Mouse (Mus musculus): Measurements from ENCODE around the gene Irf8. TPM values are rescaled to one million over a fixed set of nuclear protein-coding genes. Genes with fewer than 3 reads are reported as not detected.

Gene Irf8
- 4.0 and 4.7 TPM in 2 replicates for polyA plus RNA-seq (2016; fragmentation: Nextera tagmentation; extraction: Ambion mirVana)

DNA sequence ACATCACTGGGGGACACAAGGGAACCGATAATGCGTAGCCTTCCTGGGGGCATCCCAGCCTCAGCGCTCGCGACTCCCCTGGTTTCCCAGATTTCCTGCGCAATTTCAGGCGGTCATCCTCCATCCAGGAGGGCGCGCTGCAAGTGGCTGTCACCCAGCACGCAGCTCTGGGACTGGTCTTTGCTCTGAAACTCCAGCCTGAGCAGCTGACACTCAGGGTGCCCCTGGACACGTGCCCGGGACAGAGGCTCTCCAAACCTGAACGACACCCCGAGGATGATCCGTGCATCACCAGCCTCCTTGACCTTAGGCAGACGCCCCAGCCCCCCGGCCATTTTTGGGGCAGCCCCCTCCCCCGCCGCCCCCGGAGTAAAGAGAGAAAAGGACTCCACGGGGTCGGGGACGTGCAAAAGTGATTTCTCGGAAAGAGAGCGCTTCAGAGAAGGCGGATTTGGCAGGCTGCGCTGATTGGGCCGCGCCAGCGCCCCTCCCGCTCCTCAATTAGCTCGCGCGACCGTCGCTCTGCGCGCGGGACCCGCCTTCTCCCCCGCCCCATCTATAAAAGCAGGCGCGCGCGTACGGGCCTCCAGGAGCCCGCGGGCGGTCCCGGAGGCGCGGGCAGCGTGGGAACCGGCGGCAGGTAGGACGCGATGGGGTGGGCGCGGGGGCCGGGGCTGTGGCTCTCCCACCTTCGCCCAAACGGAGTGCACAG is at the start of gene Irf8:
Irf8 (plus strand) TSS at position 589 of the 712 bp plus-strand sequence.
- Histone ChIP-seq H3K9ac (replicated peaks) (peak within 1 kb of the TSS; percentile 51), H3K4me3 (peak within 1 kb of the TSS; percentile 51), H3K27ac (replicated peaks) (no peak within 1 kb of the TSS), H3K27me3 (peaks cover 70% of the 10 kb centered on the region), H3K36me3 (no peaks in the 10 kb centered on the region), H3K4me1 (peaks cover 15% of the 10 kb centered on the region), H3K9me3 (no peaks in the 10 kb centered on the region), H3K4me2 (replicated peaks) (peak within 1 kb of the TSS; percentile 95)
- peak; percentile 88 for ATAC-seq (ENCODE audit: low FRiP score, low read depth)
- under 1% methylated on average over 59 of the region's 62 CpGs for WGBS

DNA sequence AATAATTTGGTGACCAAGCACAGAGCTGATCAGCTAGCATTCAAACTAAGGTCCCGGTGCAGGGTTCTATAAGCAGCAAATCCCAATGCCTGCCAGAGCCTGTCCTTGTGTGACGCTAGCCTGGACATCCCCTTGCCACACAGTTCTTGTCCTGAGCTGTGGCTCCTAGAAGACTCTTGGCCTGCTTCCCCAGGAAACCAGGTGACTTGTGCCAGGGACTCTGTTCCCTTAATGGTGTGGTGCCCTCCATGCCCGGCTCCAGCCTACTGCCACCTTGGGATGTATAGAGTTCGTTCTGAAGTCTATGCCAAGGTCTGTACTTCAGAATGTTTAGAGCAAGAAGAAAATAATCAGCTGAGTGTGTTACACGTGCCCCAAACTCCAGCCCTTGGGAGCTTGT is 49.6 kb upstream of the Irf8 start:
- no peaks in the 10 kb centered on the region for H3K4me1 ChIP-seq
- WGBS, result 83% methylated on average over 5 of the region's 5 CpGs
- H3K27ac ChIP-seq (replicated peaks), result no peak overlapping the region
- H3K9ac ChIP-seq (replicated peaks), result no peak overlapping the region
- H3K4me3 ChIP-seq, result no peak overlapping the region
- no peaks in the 10 kb centered on the region for H3K9me3 ChIP-seq
- no peak for ATAC-seq (ENCODE audit: low FRiP score, low read depth)
- peaks cover 10% of the 10 kb centered on the region; the same call in 1 of the 2 replicates for H3K27me3 ChIP-seq
- no peak overlapping the region for H3K4me2 ChIP-seq (replicated peaks)
- no peaks in the 10 kb centered on the region for H3K36me3 ChIP-seq

DNA sequence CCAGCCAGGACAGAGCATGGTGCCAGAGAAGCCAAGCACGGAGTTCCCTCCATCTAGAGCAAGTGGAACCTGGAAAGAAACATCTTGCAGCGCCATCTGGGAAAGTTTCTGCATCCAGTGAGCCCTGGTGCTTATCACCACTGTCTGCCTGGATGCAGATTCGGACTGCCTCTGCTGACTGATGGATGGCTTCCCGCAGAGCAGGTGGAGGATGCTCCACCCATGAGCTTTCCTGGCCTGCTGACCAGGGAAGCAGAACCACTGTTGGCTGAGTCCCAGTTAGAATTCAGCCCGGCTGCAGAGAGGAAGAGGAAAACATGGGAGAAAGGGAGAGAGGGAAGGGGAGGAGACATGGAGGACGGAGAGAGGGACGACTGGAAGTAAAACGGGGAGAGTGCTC is 48.4 kb upstream of the Irf8 start:
- H3K4me3 ChIP-seq, result no peak overlapping the region
- H3K4me1 ChIP-seq, result no peaks in the 10 kb centered on the region
- H3K9me3 ChIP-seq, result no peaks in the 10 kb centered on the region
- peaks cover 9% of the 10 kb centered on the region; the same call in 1 of the 2 replicates for H3K27me3 ChIP-seq
- 79% methylated on average over 8 of the region's 8 CpGs for WGBS
- no peak overlapping the region for H3K9ac ChIP-seq (replicated peaks)
- H3K4me2 ChIP-seq (replicated peaks), result no peak overlapping the region
- H3K27ac ChIP-seq (replicated peaks), result no peak overlapping the region
- H3K36me3 ChIP-seq, result no peaks in the 10 kb centered on the region
- ATAC-seq (ENCODE audit: low FRiP score, low read depth), result no peak

GRCm38 (mm10) chr8:120688511-120688910 is 47.6 kb upstream of the Irf8 start:
- Histone ChIP-seq H3K27ac (replicated peaks) (no peak overlapping the region), H3K4me1 (no peaks in the 10 kb centered on the region), H3K4me3 (no peak overlapping the region), H3K36me3 (no peaks in the 10 kb centered on the region), H3K9me3 (no peaks in the 10 kb centered on the region), H3K4me2 (replicated peaks) (no peak overlapping the region), H3K27me3 (peaks cover 4% of the 10 kb centered on the region; the same call in 1 of the 2 replicates), H3K9ac (replicated peaks) (no peak overlapping the region)
- ATAC-seq (ENCODE audit: low FRiP score, low read depth), result no peak
- 83% methylated on average over 7 of the region's 7 CpGs for WGBS

DNA sequence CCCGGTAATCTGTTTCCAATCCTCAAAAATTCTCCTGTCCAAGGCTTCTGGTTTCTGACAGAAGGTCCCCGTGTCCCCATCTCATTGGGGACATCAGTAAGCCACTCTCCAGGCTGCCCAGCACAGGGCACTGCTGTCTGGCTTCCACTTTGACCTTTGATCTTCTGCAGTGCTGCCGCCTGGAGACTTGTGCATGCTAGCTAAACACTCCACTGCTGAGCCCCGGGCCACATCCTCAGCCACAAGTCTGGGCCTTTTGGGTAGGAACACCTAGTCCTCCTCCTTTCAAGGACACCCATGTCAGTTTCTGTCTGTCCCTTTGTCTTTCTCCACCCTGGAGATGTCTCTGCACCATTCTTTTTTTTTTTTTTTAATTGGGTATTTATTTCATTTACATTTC is 43.2 kb upstream of the Irf8 start:
- WGBS, result 72% methylated on average over 4 of the region's 4 CpGs
- no peak overlapping the region for H3K27ac ChIP-seq (replicated peaks)
- ATAC-seq (ENCODE audit: low FRiP score, low read depth), result no peak

DNA sequence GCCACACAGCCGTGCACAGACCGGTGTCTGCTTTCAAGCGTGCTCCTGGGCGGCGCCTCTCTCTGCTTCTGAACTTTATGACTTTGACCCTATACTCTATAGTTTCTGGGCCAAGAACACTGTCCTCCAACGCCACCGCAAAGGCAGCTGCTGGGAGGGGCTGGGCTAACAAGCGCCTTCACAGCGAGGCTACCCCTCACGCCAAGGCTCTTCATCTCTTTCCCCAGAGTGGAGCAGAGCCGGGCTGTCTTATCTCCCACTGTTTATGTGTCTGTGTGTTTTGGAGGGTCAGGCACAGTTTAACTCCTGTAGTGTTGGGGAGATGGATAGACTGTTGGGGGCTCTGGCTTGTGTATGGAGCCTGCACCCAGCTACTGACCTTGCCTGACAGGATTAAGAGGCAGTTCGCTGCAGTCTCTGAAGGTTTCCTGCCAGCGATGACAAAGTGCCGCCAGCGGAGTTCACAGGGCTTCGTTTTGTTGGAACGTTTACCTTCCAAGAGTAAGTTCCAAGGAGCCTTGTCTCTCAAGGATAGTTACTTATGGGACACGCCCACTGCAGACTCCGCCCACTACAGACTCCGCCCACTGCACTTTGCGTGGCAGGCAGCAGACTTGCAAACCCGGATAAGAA is 42.2 kb upstream of the Irf8 start:
- no peaks in the 10 kb centered on the region for H3K4me1 ChIP-seq
- H3K27ac ChIP-seq (replicated peaks), result no peak overlapping the region
- no peaks in the 10 kb centered on the region for H3K36me3 ChIP-seq
- no peak overlapping the region for H3K4me2 ChIP-seq (replicated peaks)
- WGBS, result 57% methylated on average over 22 of the region's 22 CpGs
- no peak overlapping the region for H3K4me3 ChIP-seq
- H3K9me3 ChIP-seq, result no peaks in the 10 kb centered on the region
- H3K27me3 ChIP-seq, result no peaks in the 10 kb centered on the region
- no peak overlapping the region for H3K9ac ChIP-seq (replicated peaks)
- no peak for ATAC-seq (ENCODE audit: low FRiP score, low read depth)

More for the DNA sequence above, 43.2 kb upstream of the Irf8 start:
- H3K9me3 ChIP-seq, result no peaks in the 10 kb centered on the region
- no peaks in the 10 kb centered on the region for H3K27me3 ChIP-seq
- H3K4me2 ChIP-seq (replicated peaks), result no peak overlapping the region
- no peaks in the 10 kb centered on the region for H3K4me1 ChIP-seq
- H3K9ac ChIP-seq (replicated peaks), result no peak overlapping the region
- H3K4me3 ChIP-seq, result no peak overlapping the region
- H3K36me3 ChIP-seq, result no peaks in the 10 kb centered on the region

DNA sequence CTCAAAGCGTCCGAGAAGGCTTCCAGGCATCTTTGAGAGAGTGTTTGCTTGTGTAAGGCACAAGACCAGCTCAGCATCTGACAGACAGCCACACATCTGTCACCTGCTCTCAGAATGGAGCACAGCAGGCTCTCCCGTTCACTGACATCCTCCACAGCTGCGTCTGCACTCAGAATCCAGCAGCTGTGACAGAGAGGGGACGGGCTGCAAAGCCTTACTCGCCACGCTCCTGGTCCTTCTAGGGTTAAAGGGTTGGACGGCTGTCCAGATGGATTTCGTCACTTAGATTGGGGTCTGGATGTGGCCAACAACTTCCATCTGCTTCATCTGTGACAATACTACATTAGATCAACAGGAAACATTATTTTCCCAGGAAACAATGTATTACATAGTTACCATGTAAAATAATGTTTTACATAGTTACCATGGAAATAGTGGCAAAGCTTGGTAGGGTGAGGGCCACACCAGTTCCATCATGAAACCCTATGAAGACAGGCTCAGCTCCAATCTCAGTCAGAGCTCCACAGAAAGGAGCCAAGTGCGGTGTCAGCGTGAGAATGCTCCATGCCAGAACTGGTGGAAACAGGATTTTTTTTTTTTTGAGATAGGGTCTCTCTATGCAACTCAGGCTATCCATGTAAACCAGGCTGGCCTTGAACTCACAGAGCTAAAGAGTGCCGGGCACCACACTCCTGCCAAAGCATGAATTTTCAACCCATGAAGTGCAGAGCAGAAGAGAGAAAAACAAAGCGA is 39.6 kb upstream of the Irf8 start:
- Histone ChIP-seq H3K4me2 (replicated peaks) (no peak overlapping the region), H3K36me3 (no peaks in the 10 kb centered on the region), H3K27me3 (0 out of 2 replicates have a peak, but pooled peaks cover 4% of the 10 kb centered on the region), H3K27ac (replicated peaks) (no peak overlapping the region; the same call in 1 of the 2 replicates), H3K9me3 (no peaks in the 10 kb centered on the region), H3K4me1 (no peaks in the 10 kb centered on the region), H3K9ac (replicated peaks) (no peak overlapping the region), H3K4me3 (no peak overlapping the region)
- WGBS, result 66% methylated on average over 13 of the region's 13 CpGs
- ATAC-seq (ENCODE audit: low FRiP score, low read depth), result no peak

DNA sequence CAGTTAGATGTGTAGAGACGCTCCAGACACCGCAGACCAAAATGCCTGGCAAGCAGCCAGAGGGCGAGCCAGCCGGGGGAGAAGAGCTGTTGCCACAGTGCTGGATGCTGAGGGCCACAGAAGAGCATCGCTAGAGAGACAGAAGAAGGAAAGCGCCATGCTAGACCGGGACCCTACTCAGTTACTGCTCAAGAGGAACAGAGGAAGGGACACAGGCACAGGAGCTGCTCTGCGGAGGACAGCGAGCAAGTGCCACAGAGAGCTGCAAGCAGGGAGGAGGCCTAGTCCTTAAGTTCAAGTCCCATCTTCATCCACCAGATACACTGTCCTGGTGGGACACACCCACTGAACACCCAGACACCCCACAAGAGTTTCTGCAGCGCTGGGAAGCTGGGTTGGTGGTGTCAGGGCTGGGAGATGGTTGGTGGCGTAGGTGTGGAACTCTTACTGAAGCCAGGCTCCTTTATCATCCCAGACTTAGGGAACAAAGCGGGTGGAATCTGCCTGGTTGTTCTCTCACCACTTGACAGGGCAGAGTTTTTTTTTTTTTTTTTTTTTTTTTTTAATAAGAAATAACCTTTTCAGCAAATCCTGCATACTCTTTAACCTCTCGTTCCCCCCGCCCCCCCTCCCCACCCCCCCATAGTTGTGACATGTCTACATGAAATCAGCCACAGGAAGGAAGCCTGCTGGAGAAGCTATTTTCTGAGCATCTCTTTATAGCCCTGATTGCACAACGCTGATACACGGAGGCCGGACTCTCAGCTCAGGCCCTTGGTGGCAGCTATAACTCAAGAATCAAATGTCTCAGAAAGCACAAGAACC is 38.8 kb upstream of the Irf8 start:
- H3K4me2 ChIP-seq (replicated peaks), result no peak overlapping the region
- 88% methylated on average over 17 of the region's 17 CpGs for WGBS
- 0 out of 2 replicates have a peak, but pooled peaks cover 4% of the 10 kb centered on the region for H3K27me3 ChIP-seq
- no peaks in the 10 kb centered on the region for H3K36me3 ChIP-seq
- no peaks in the 10 kb centered on the region for H3K4me1 ChIP-seq
- H3K9me3 ChIP-seq, result no peaks in the 10 kb centered on the region
- H3K27ac ChIP-seq (replicated peaks), result no peak overlapping the region
- H3K4me3 ChIP-seq, result no peak overlapping the region
- H3K9ac ChIP-seq (replicated peaks), result no peak overlapping the region
- ATAC-seq (ENCODE audit: low FRiP score, low read depth), result no peak

- H3K4me2 ChIP-seq (replicated peaks), result no peak overlapping the region
- H3K9me3 ChIP-seq, result no peaks in the 10 kb centered on the region
- no peak overlapping the region for H3K4me3 ChIP-seq
- H3K27me3 ChIP-seq, result 0 out of 2 replicates have a peak, but pooled peaks cover 4% of the 10 kb centered on the region
- no peaks in the 10 kb centered on the region for H3K4me1 ChIP-seq
- no peaks in the 10 kb centered on the region for H3K36me3 ChIP-seq
- no peak overlapping the region for H3K27ac ChIP-seq (replicated peaks)
- H3K9ac ChIP-seq (replicated peaks), result no peak overlapping the region
- ATAC-seq (ENCODE audit: low FRiP score, low read depth), result no peak
Measured at GRCm38 (mm10) chr8:120697979-120698272, 38.2 kb upstream of the Irf8 start.

GRCm38 (mm10) chr8:120698426-120698825 is 37.7 kb upstream of the Irf8 start:
- no peak for ATAC-seq (ENCODE audit: low FRiP score, low read depth)
- no peak overlapping the region for H3K9ac ChIP-seq (replicated peaks)
- H3K27me3 ChIP-seq, result 0 out of 2 replicates have a peak, but pooled peaks cover 4% of the 10 kb centered on the region
- H3K27ac ChIP-seq (replicated peaks), result no peak overlapping the region
- H3K9me3 ChIP-seq, result no peaks in the 10 kb centered on the region
- 92% methylated on average over 7 of the region's 7 CpGs for WGBS
- H3K36me3 ChIP-seq, result no peaks in the 10 kb centered on the region
- H3K4me3 ChIP-seq, result no peak overlapping the region
- no peaks in the 10 kb centered on the region for H3K4me1 ChIP-seq
- H3K4me2 ChIP-seq (replicated peaks), result no peak overlapping the region

DNA sequence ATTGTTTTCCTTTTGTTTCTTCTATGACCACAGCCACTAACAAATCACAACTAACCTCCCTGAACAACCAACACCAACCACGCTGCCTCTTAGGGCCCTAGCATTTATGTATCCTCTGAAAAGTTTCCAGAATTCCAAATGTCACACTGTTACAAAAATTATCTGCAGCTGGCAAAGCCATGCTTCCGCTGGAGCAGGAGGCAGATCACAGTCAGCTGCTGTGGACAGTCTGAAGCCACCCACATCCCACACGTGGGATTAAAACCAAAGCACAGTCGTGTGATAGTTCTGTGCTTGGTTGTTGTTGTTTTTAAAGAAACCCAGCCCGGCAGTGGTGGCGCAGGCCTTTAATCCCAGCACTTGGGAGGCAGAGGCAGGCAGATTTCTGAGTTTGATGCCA is 37.1 kb upstream of the Irf8 start:
- ATAC-seq (ENCODE audit: low FRiP score, low read depth), result no peak
- WGBS, result 82% methylated on average over 6 of the region's 6 CpGs

More for the DNA sequence above, 37.1 kb upstream of the Irf8 start:
- Histone ChIP-seq H3K36me3 (no peaks in the 10 kb centered on the region), H3K9ac (replicated peaks) (no peak overlapping the region), H3K27me3 (peaks cover 5% of the 10 kb centered on the region; the same call in 1 of the 2 replicates), H3K4me1 (no peaks in the 10 kb centered on the region), H3K27ac (replicated peaks) (no peak overlapping the region), H3K4me3 (no peak overlapping the region), H3K4me2 (replicated peaks) (no peak overlapping the region), H3K9me3 (no peaks in the 10 kb centered on the region)

Data from midbrain, embryonic 12.5 days (tissue).